ENCODE assay signal across 27 mouse cellular contexts in genomic region chr7:106813829-106814228, GRCm38 (mm10). TPM values are rescaled to one million over a fixed set of nuclear protein-coding genes. Genes with fewer than 3 reads are reported as not detected.
DNase-seq lines count a peak whose midpoint lies in the region; ATAC-seq lines count a peak whose summit lies in the region.
"Had no signal": no experiment of that assay in that cellular context is flagged by ENCODE, and none has a peak within 500 bp of the region (broad histone marks: within the 10 kb centered on the region; RNA-seq: fewer than 3 reads in every experiment).

Olfr701 (plus strand) TSS chr7:106814129.

- no peaks in the 10 kb centered on the region for H3K4me1 ChIP-seq in heart, embryonic 12.5 days (replicated peaks)
- H3K4me1 ChIP-seq: embryonic facial prominence, embryonic 13.5 days; embryonic facial prominence, embryonic 15.5 days; forebrain, embryonic 10.5 days; forebrain, embryonic 12.5 days had no signal

- peak; percentile 20 for DNase-seq in adrenal gland, adult 2 months
- DNase-seq in adrenal gland, postnatal 4 days (ENCODE audit: low spot score in 2 of 2) = no peak
- peak; percentile 4 to 10 for DNase-seq in adrenal gland, postnatal 36 days
- DNase-seq in adrenal gland, postnatal 25 days = no peak
- DNase-seq: adrenal gland, postnatal 14 days; cerebellum, adult 11 months; cerebellum, adult 18-20 months; cerebellum, adult 8-10 months; cerebellum, adult 9-11 months; cerebellum, postnatal 14 days; cerebellum, postnatal 36 days; embryo, embryonic 11 days had no signal

- no peak within 1 kb of the TSS for H3K27ac ChIP-seq in heart, embryonic 12.5 days (ENCODE audit: poor library complexity, severe bottlenecking)
- H3K27ac ChIP-seq: embryonic facial prominence, embryonic 13.5 days; embryonic facial prominence, embryonic 15.5 days; forebrain, embryonic 10.5 days; forebrain, embryonic 12.5 days had no signal

- no peak within 1 kb of the TSS for H3K4me2 ChIP-seq in heart, embryonic 12.5 days
- H3K4me2 ChIP-seq: embryonic facial prominence, embryonic 13.5 days; embryonic facial prominence, embryonic 15.5 days; forebrain, embryonic 12.5 days had no signal

- no peaks in the 10 kb centered on the region for H3K36me3 ChIP-seq in heart, embryonic 12.5 days
- H3K36me3 ChIP-seq: embryonic facial prominence, embryonic 13.5 days; embryonic facial prominence, embryonic 15.5 days; forebrain, embryonic 10.5 days; forebrain, embryonic 12.5 days had no signal

- ATAC-seq in monocyte, adult 5-6 weeks (replicated peaks; ENCODE audit: insufficient number of reproducible peaks, low FRiP score, low TSS enrichment, poor library complexity, severe bottlenecking) = 0 out of 2 replicates have a peak, but pooled peaks have one; percentile 9
- ATAC-seq in heart, embryonic 12.5 days (ENCODE audit: insufficient number of reproducible peaks, low FRiP score) = no peak
- ATAC-seq: forebrain, embryonic 14.5 days; forebrain, embryonic 16.5 days had no signal

- H3K27me3 ChIP-seq in heart, embryonic 12.5 days (replicated peaks) = no peaks in the 10 kb centered on the region
- H3K27me3 ChIP-seq: embryonic facial prominence, embryonic 13.5 days; embryonic facial prominence, embryonic 15.5 days; forebrain, embryonic 12.5 days had no signal

- no peaks in the 10 kb centered on the region for H3K9me3 ChIP-seq in heart, embryonic 12.5 days (replicated peaks)
- H3K9me3 ChIP-seq: embryonic facial prominence, embryonic 13.5 days; embryonic facial prominence, embryonic 15.5 days; forebrain, embryonic 10.5 days; forebrain, embryonic 12.5 days had no signal

- H3K4me3 ChIP-seq in heart, embryonic 12.5 days = no peak within 1 kb of the TSS
- H3K4me3 ChIP-seq: embryonic facial prominence, embryonic 13.5 days; embryonic facial prominence, embryonic 15.5 days; erythroblast, embryonic 14.5 days; forebrain, embryonic 10.5 days; forebrain, embryonic 12.5 days had no signal

- H3K9ac ChIP-seq in heart, embryonic 12.5 days = no peak within 1 kb of the TSS
- H3K9ac ChIP-seq: embryonic facial prominence, embryonic 13.5 days; embryonic facial prominence, embryonic 15.5 days; forebrain, embryonic 12.5 days had no signal

- 63% methylated on average over 2 of the region's 2 CpGs for WGBS in heart, embryonic 12.5 days

RNA-seq across cellular contexts. Expression of gene Olfr701, which starts in this region (rescaled TPM):
- not detected for total RNA-seq in adrenal gland, adult 2 months (2021)
- not detected in 2 replicates for polyA plus RNA-seq in adrenal gland, adult 2 months (2012; rRNA removed)
- total RNA-seq in adrenal gland, postnatal 4 days (2021) = not detected
- not detected for total RNA-seq in adrenal gland, postnatal 36 days (2021)
- total RNA-seq in adrenal gland, postnatal 25 days (2021) = not detected in 2 replicates
- not detected in 3 replicates for total RNA-seq in monocyte, adult 5-6 weeks (2017)
- not detected in 2 replicates for polyA plus RNA-seq in heart, embryonic 12.5 days (2016; fragmentation: Nextera tagmentation; extraction: Ambion mirVana)
- total RNA-seq: adrenal gland, postnatal 14 days; common myeloid progenitor, adult 5-6 weeks; MEL had no signal
- polyA plus RNA-seq: brain, embryonic 14.5 days; C2C12; embryonic facial prominence, embryonic 11.5 days; embryonic facial prominence, embryonic 13.5 days; embryonic facial prominence, embryonic 15.5 days; erythroblast, embryonic 14.5 days; forebrain, embryonic 10.5 days; forebrain, embryonic 12.5 days; forebrain, embryonic 14.5 days; forebrain, embryonic 16.5 days; frontal cortex, adult 2 months had no signal

Comparison
In these comparisons a context has a peak if more than half of its experiments do, and no peak if none do; other contexts are left out.
1. Peak in DNase-seq in adrenal gland, adult 2 months; RNA of the gene not detected or under 1 TPM.
2. Peak in DNase-seq in adrenal gland, postnatal 36 days; RNA of the gene not detected or under 1 TPM.
3. Peak in ATAC-seq in monocyte, adult 5-6 weeks; RNA of the gene not detected or under 1 TPM.